9 mouse cellular contexts compared by ENCODE assay signal in genomic region chr9:57643856-57644180, GRCm38 (mm10). TPM values are rescaled to one million over a fixed set of nuclear protein-coding genes. Genes with fewer than 3 reads are reported as not detected.
DNase-seq lines count a peak whose midpoint lies in the region; ATAC-seq and TF ChIP-seq lines count a peak whose summit lies in the region.
"Had no signal": no experiment of that assay in that cellular context is flagged by ENCODE, and none has a peak within 500 bp of the region (broad histone marks: within the 10 kb centered on the region; RNA-seq: fewer than 3 reads in every experiment).

No protein-coding gene starts in this region.

- 0 out of 2 replicates have a peak overlapping the region, but pooled peaks have one; percentile 98 for H3K27ac ChIP-seq in heart, embryonic 10.5 days
- 0 out of 2 replicates have a peak overlapping the region, but pooled peaks have one; percentile 46 for H3K27ac ChIP-seq in intestine, postnatal 0 days (ENCODE audit: low read depth, low read length)
- no peak overlapping the region for H3K27ac ChIP-seq in midbrain, embryonic 11.5 days (ENCODE audit: low read depth, low read length)

- DNase-seq in heart, embryonic 10.5 days (ENCODE audit: low spot score) = no peak
- no peak for DNase-seq in heart, postnatal 10 days
- peak; percentile 85 for DNase-seq in midbrain, embryonic 11.5 days (ENCODE audit: low spot score, missing footprints)
- DNase-seq in thymus, postnatal 36 days = peak; percentile 55 to 70
- DNase-seq in right cerebral cortex, postnatal 36 days (ENCODE audit: low spot score in 2 of 2) = no peak
- DNase-seq in layer of hippocampus, postnatal 25 days (ENCODE audit: extremely low spot score in 1 of 2, low spot score in 1 of 2) = no peak

- H3K4me3 ChIP-seq in heart, embryonic 10.5 days = peak overlapping the region; percentile 99
- H3K4me3 ChIP-seq in intestine, postnatal 0 days (ENCODE audit: low read depth, low read length) = peak overlapping the region; percentile 85
- H3K4me3 ChIP-seq in midbrain, embryonic 11.5 days (ENCODE audit: low read depth, low read length) = peak overlapping the region; percentile 96

- intact Hi-C loops in heart, postnatal 10 days (cut with DNase I) = loop anchor here (2.0 kb wide), 1 partner anchor 55 kb away; the partner anchor contains the start of gene Ulk3

- peak overlapping the region; percentile 85 for H3K4me2 ChIP-seq in intestine, postnatal 0 days (replicated peaks; ENCODE audit: low read depth)
- H3K4me2 ChIP-seq in midbrain, embryonic 11.5 days = peak overlapping the region; percentile 56

- TF ChIP-seq CTCF in intestine, postnatal 0 days (IDR thresholded peaks at IDR 0.05; ENCODE audit: low read depth) = no peak

- H3K4me1 ChIP-seq in heart, embryonic 10.5 days = peaks cover 67% of the 10 kb centered on the region
- H3K4me1 ChIP-seq in intestine, postnatal 0 days (replicated peaks; ENCODE audit: control insufficient read depth, insufficient read depth, low read length) = peaks cover 35% of the 10 kb centered on the region
- peaks cover 43% of the 10 kb centered on the region for H3K4me1 ChIP-seq in midbrain, embryonic 11.5 days (ENCODE audit: control insufficient read depth, insufficient read depth, low read length)

- peaks cover 10% of the 10 kb centered on the region; the same call in 1 of the 2 replicates for H3K36me3 ChIP-seq in heart, embryonic 10.5 days
- H3K36me3 ChIP-seq in intestine, postnatal 0 days (ENCODE audit: control insufficient read depth, insufficient read depth) = peaks cover 5% of the 10 kb centered on the region; the same call in 1 of the 2 replicates
- no peaks in the 10 kb centered on the region for H3K36me3 ChIP-seq in midbrain, embryonic 11.5 days (ENCODE audit: control insufficient read depth, insufficient read depth, low read length)

- 60% methylated on average over 7 of the region's 7 CpGs for WGBS in heart, embryonic 10.5 days
- 24% methylated on average over 7 of the region's 7 CpGs for WGBS in intestine, postnatal 0 days
- 66% methylated on average over 7 of the region's 7 CpGs for WGBS in midbrain, embryonic 11.5 days

- H3K9ac ChIP-seq in intestine, postnatal 0 days (ENCODE audit: low read depth, low read length) = 0 out of 2 replicates have a peak overlapping the region, but pooled peaks have one; percentile 92
- H3K9ac ChIP-seq in midbrain, embryonic 11.5 days (ENCODE audit: low read length) = peak overlapping the region; percentile 99

- no peaks in the 10 kb centered on the region for H3K9me3 ChIP-seq in heart, embryonic 10.5 days
- no peaks in the 10 kb centered on the region for H3K9me3 ChIP-seq in intestine, postnatal 0 days (ENCODE audit: control insufficient read depth)
- no peaks in the 10 kb centered on the region for H3K9me3 ChIP-seq in midbrain, embryonic 11.5 days (ENCODE audit: control insufficient read depth, low read length)

- no peaks in the 10 kb centered on the region for H3K27me3 ChIP-seq in heart, embryonic 10.5 days (ENCODE audit: insufficient read depth, poor library complexity, severe bottlenecking)
- H3K27me3 ChIP-seq in intestine, postnatal 0 days (replicated peaks; ENCODE audit: control insufficient read depth, insufficient read depth, low read length) = no peaks in the 10 kb centered on the region
- H3K27me3 ChIP-seq in midbrain, embryonic 11.5 days (ENCODE audit: control insufficient read depth, insufficient read depth, low read length) = no peaks in the 10 kb centered on the region

- ATAC-seq in erythroblast, adult 5-6 weeks (replicated peaks; ENCODE audit: low FRiP score, poor library complexity, severe bottlenecking) = peak; percentile 50
- ATAC-seq in intestine, postnatal 0 days = no peak
- no peak for ATAC-seq in midbrain, embryonic 11.5 days (ENCODE audit: low FRiP score)

RNA-seq across cellular contexts. Expression of gene Csk, which starts 9.6 kb away (rescaled TPM):
- polyA plus RNA-seq in heart, embryonic 10.5 days (2016; fragmentation: Nextera tagmentation; extraction: Ambion mirVana) = 17.2 and 26.0 TPM in 2 replicates
- 10 to 100 TPM; 35.9 to 44.5 TPM for total RNA-seq in heart, postnatal 10 days (2021)
- total RNA-seq in erythroblast, adult 5-6 weeks (2015; ENCODE audit: low replicate concordance) = 31.6 and 44.6 TPM in 2 replicates
- 12.1 and 40.8 TPM in 2 replicates for total RNA-seq in erythroblast, adult 5-6 weeks (2017; ENCODE audit: low replicate concordance)
- 18.7 and 21.9 TPM in 2 replicates for polyA plus RNA-seq in intestine, postnatal 0 days (2015; fragmentation: Nextera tagmentation; extraction: Ambion mirVana)
- polyA plus RNA-seq in midbrain, embryonic 11.5 days (2014; fragmentation: Nextera tagmentation; extraction: Ambion mirVana) = 29.2 and 32.3 TPM in 2 replicates
- total RNA-seq in layer of hippocampus, postnatal 25 days (2021) = 10 to 100 TPM; 37.5 to 37.9 TPM

RNA-seq across cellular contexts. Expression of gene Lman1l, which starts 23.2 kb away (rescaled TPM):
- polyA plus RNA-seq in heart, embryonic 10.5 days (2016; fragmentation: Nextera tagmentation; extraction: Ambion mirVana) = not detected in 2 replicates
- not detected for total RNA-seq in heart, postnatal 10 days (2021)
- not detected in 2 replicates for total RNA-seq in erythroblast, adult 5-6 weeks (2015; ENCODE audit: low replicate concordance)
- total RNA-seq in erythroblast, adult 5-6 weeks (2017; ENCODE audit: low replicate concordance) = not detected in 2 replicates
- not detected in 2 replicates for polyA plus RNA-seq in intestine, postnatal 0 days (2015; fragmentation: Nextera tagmentation; extraction: Ambion mirVana)
- polyA plus RNA-seq in midbrain, embryonic 11.5 days (2014; fragmentation: Nextera tagmentation; extraction: Ambion mirVana) = 0.08 TPM in 1 of 2 replicates, not detected in the other
- total RNA-seq in layer of hippocampus, postnatal 25 days (2021) = not detected

RNA-seq across cellular contexts. Expression of gene Cplx3, which starts 37.7 kb away (rescaled TPM):
- polyA plus RNA-seq in heart, embryonic 10.5 days (2016; fragmentation: Nextera tagmentation; extraction: Ambion mirVana) = 0.15 TPM in 1 of 2 replicates, not detected in the other
- total RNA-seq in heart, postnatal 10 days (2021) = not detected
- not detected in 2 replicates for total RNA-seq in erythroblast, adult 5-6 weeks (2015; ENCODE audit: low replicate concordance)
- 0.34 TPM in 1 of 2 replicates, not detected in the other for total RNA-seq in erythroblast, adult 5-6 weeks (2017; ENCODE audit: low replicate concordance)
- polyA plus RNA-seq in intestine, postnatal 0 days (2015; fragmentation: Nextera tagmentation; extraction: Ambion mirVana) = not detected in 2 replicates
- 3.0 and 3.1 TPM in 2 replicates for polyA plus RNA-seq in midbrain, embryonic 11.5 days (2014; fragmentation: Nextera tagmentation; extraction: Ambion mirVana)
- total RNA-seq in layer of hippocampus, postnatal 25 days (2021) = 1 to 10 TPM; 2.7 to 3.0 TPM
- polyA plus RNA-seq: large intestine, adult 2 months had no signal

RNA-seq across cellular contexts. Expression of gene Cyp1a2, which starts 39.7 kb away (rescaled TPM):
- not detected in 2 replicates for polyA plus RNA-seq in heart, embryonic 10.5 days (2016; fragmentation: Nextera tagmentation; extraction: Ambion mirVana)
- total RNA-seq in heart, postnatal 10 days (2021) = not detected
- not detected in 2 replicates for total RNA-seq in erythroblast, adult 5-6 weeks (2015; ENCODE audit: low replicate concordance)
- not detected in 2 replicates for total RNA-seq in erythroblast, adult 5-6 weeks (2017; ENCODE audit: low replicate concordance)
- not detected in 2 replicates for polyA plus RNA-seq in intestine, postnatal 0 days (2015; fragmentation: Nextera tagmentation; extraction: Ambion mirVana)
- not detected in 2 replicates for polyA plus RNA-seq in midbrain, embryonic 11.5 days (2014; fragmentation: Nextera tagmentation; extraction: Ambion mirVana)
- total RNA-seq in layer of hippocampus, postnatal 25 days (2021) = not detected
- polyA plus RNA-seq: large intestine, adult 2 months had no signal

RNA-seq across cellular contexts. Expression of gene Cyp1a1, which starts 43.9 kb away (rescaled TPM):
- polyA plus RNA-seq in heart, embryonic 10.5 days (2016; fragmentation: Nextera tagmentation; extraction: Ambion mirVana) = 0.05 TPM in 1 of 2 replicates, not detected in the other
- not detected for total RNA-seq in heart, postnatal 10 days (2021)
- not detected in 2 replicates for total RNA-seq in erythroblast, adult 5-6 weeks (2015; ENCODE audit: low replicate concordance)
- total RNA-seq in erythroblast, adult 5-6 weeks (2017; ENCODE audit: low replicate concordance) = not detected in 2 replicates
- 0.05 and 0.09 TPM in 2 replicates for polyA plus RNA-seq in intestine, postnatal 0 days (2015; fragmentation: Nextera tagmentation; extraction: Ambion mirVana)
- polyA plus RNA-seq in midbrain, embryonic 11.5 days (2014; fragmentation: Nextera tagmentation; extraction: Ambion mirVana) = not detected in 2 replicates
- under 1 TPM; 0.12 to 0.14 TPM for total RNA-seq in layer of hippocampus, postnatal 25 days (2021)

Comparison
In these comparisons a context has a peak if more than half of its experiments do, and no peak if none do; other contexts are left out.
1. DNase-seq: peak in midbrain, embryonic 11.5 days (single experiment) and thymus, postnatal 36 days (2 of 2); none in heart, embryonic 10.5 days (single experiment), heart, postnatal 10 days (0 of 2), right cerebral cortex, postnatal 36 days (0 of 2) and layer of hippocampus, postnatal 25 days (0 of 2).
2. Peak in every context shown above with its lines, with median percentiles within 50 percentile points of each other: H3K4me3 ChIP-seq.